Mouse (Mus musculus) heart, embryonic 15.5 days (tissue): Measurements from ENCODE around the gene Siah3. TPM values are rescaled to one million over a fixed set of nuclear protein-coding genes. Genes with fewer than 3 reads are reported as not detected.

Source experiments
- ATAC-seq: fragments of 200-750 bp; cut with Nextera tagmentation; replicated peaks from 2 replicates; pipeline ENCODE4 v1.8.0; 2017; ENCODE audit warnings: low read depth, moderate TSS enrichment; ENCODE audit not compliant: insufficient number of reproducible peaks, insufficient read depth, low FRiP score
- H3K27ac ChIP-seq: fragments of 300-500 bp; sonication (generic); 2 replicates; pipeline ENCODE4 v1.5.1; 2015; ENCODE audit warnings: mild to moderate bottlenecking, inconsistent platforms
- H3K27me3 ChIP-seq: fragments of 300-500 bp; sonication (generic); 2 replicates; pipeline ENCODE4 v1.6.1; 2015; ENCODE audit warnings: inconsistent platforms
- H3K36me3 ChIP-seq: fragments of 300-500 bp; sonication (generic); 2 replicates; pipeline ENCODE4 v1.6.1; 2015; ENCODE audit warnings: mild to moderate bottlenecking, inconsistent platforms
- H3K4me1 ChIP-seq: fragments of 300-500 bp; sonication (generic); replicated peaks from 2 replicates; pipeline ENCODE4 v1.6.1; 2015; ENCODE audit warnings: inconsistent platforms
- H3K4me2 ChIP-seq: fragments of 300-500 bp; sonication (generic); 2 replicates; pipeline ENCODE4 v1.6.1; 2015; ENCODE audit warnings: inconsistent platforms, mild to moderate bottlenecking, moderate library complexity
- H3K4me3 ChIP-seq: fragments of 300-500 bp; sonication (generic); 2 replicates; pipeline ENCODE4 v1.5.1; 2015; ENCODE audit warnings: mild to moderate bottlenecking, inconsistent platforms
- H3K9ac ChIP-seq: fragments of 300-500 bp; sonication (generic); 2 replicates; pipeline ENCODE4 v1.6.1; 2015; ENCODE audit warnings: mild to moderate bottlenecking, inconsistent platforms
- H3K9me3 ChIP-seq: fragments of 300-500 bp; sonication (generic); replicated peaks from 2 replicates; pipeline ENCODE4 v1.6.1; 2016; ENCODE audit warnings: inconsistent platforms
- WGBS: fragments of 180-500 bp; shearing (Covaris S2); methylation state at CpG from one replicate; pipeline ENCODE4 v1.1.7; 2015; ENCODE audit warnings: mixed read lengths; 5-methylcytosine and 5-hydroxymethylcytosine counted together
- polyA plus RNA-seq: library from polyadenylated mRNA; unstranded; fragments of >200 nt; fragmentation: Nextera tagmentation; extraction: Ambion mirVana; gene quantifications from 2 replicates; pipeline ENCODE4 v1.2.1, GENCODE M21; 2015

The Siah3 gene
- polyA plus RNA-seq, 1 experiment from 2014 or later, result 0.03 TPM

DNA sequence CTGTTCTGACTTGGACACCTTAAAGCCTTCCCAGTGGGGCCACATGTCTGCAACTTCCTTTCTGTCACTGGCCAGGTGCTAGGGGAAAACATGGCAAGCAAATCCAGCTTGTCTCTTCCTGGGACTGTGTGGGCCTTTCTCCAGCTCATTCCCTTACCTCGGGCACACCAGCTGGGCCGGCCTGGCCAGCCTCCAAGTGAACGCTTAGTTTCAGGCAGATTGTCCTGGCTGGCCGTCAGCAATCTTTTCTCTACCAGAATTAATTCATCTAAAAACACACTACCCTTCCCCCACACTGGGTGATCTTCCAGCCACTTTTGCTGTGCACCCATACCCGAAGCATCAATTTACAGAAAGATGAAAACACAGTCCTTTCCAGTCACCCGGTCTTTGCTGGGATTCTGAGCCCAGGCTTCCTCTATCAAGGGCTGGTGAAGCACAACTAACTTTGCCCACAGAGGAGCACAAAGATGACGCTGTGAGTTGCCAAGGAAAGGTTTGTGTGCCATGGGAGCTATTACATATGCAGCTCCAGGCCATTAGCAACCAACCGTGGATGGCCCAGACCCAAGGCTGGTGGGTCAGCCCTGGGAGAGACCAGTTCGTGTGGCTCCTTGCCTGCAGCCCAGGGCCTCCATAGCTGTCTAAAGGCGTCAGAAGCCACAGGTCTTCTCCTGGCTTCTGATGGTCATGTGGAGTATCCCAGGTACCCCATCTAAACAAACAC, 71.8 kb downstream of the Siah3 start:
- no peaks in the 10 kb centered on the region for H3K27me3 ChIP-seq
- no peaks in the 10 kb centered on the region for H3K9me3 ChIP-seq
- H3K4me1 ChIP-seq, result peaks cover 19% of the 10 kb centered on the region
- H3K36me3 ChIP-seq, result no peaks in the 10 kb centered on the region
- H3K4me3 ChIP-seq, result no peak overlapping the region
- H3K9ac ChIP-seq, result no peak overlapping the region
- WGBS, result 52% methylated on average over 10 of the region's 10 CpGs
- ATAC-seq, result no peak; the same call in 1 of the 2 replicates
- H3K4me2 ChIP-seq, result no peak overlapping the region
- H3K27ac ChIP-seq, result no peak overlapping the region

DNA sequence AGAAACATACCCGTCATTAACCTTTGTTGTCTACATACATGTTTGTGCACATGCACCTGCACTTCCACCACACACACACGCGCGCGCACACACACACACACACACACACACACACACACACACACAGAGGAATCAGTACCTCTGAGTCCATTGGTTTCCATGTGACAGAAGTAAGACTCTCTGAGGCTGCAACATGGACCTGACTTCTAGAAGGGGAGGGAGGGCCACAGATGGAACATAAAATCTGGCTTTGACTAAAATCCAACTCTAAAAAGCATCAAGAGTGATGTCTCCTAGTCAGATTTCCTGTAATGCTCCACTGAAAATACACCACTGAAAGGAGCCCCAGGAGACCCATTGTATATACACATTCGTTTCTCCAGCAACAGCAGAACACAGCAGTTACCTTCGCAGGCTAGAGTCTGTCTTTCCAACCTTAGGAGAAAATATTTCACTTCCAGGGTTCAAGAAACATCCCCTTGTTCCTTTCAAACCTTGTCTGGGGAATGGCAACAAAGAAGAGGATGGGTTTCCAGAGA, 75.1 kb downstream of the Siah3 start:
- no peak for ATAC-seq
- no peak overlapping the region for H3K4me2 ChIP-seq
- no peak overlapping the region for H3K9ac ChIP-seq
- no peaks in the 10 kb centered on the region for H3K27me3 ChIP-seq
- no peak overlapping the region for H3K27ac ChIP-seq
- H3K36me3 ChIP-seq, result no peaks in the 10 kb centered on the region
- H3K4me1 ChIP-seq, result peaks cover 19% of the 10 kb centered on the region
- H3K9me3 ChIP-seq, result no peaks in the 10 kb centered on the region
- WGBS, result 81% methylated on average over 7 of the region's 7 CpGs
- no peak overlapping the region for H3K4me3 ChIP-seq

DNA sequence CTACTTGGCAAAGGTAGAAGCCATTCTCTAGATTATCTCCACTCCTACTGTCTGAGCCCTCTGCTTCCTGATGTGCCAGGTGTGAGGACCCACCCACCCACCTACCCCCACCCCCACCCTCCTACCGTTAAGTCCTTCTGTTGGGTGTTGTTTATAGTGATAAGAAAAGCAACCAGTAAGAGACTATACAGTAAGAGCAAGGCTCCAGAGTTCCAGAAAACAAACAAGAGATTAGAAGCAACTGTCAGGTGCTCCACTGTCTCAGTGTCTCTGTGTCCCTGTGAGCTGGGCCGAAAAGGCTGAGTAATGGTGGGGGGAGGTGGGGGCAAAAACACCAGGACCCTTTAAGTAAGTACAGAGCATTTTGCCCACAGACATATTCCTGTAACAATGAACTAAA, 83.4 kb downstream of the Siah3 start:
- Histone ChIP-seq H3K4me2 (no peak overlapping the region), H3K36me3 (no peaks in the 10 kb centered on the region), H3K9me3 (no peaks in the 10 kb centered on the region), H3K27ac (no peak overlapping the region), H3K4me1 (no peaks in the 10 kb centered on the region), H3K9ac (no peak overlapping the region), H3K27me3 (no peaks in the 10 kb centered on the region), H3K4me3 (no peak overlapping the region)
- no peak for ATAC-seq
- 31% methylated on average over 2 of the region's 2 CpGs for WGBS

DNA sequence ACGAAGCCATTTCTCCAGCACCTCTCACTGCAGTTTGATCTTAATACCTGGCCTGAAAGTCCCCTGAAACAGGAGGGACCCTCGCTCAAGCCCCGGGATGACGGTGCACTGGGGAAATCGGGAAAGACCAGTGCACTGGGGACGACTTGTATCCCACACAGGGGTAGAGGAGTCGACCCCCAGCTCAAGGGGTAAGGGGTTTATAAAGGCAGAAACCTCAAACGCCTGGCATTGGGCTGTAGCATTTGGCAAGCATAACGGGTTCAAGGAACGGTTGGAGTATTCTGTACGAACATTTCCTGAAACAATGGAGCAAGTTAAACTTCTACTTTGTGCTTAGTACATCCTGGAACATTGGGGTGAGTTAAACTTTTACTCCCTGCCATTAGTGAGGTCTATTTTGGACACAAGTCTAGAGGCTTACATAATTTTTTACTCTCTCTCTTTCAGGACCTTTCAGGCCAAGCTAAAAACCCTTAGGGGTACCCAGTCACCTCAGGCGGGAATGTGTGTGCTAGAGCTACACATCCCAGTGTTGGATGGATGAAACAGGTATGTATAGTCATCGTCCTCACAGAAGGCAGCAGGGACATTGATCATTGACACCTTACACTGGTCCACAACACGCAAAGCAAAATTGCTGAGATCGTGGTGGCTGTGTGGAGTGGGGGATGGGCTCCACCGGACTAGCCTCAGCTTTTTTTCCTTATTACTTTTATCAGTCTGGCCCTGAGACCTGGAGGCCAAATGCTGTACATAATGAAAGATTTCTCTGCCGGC, 84.6 kb downstream of the Siah3 start:
- no peak overlapping the region for H3K4me2 ChIP-seq
- 64% methylated on average over 17 of the region's 17 CpGs for WGBS
- no peak overlapping the region for H3K9ac ChIP-seq
- H3K4me1 ChIP-seq, result no peaks in the 10 kb centered on the region
- H3K9me3 ChIP-seq, result no peaks in the 10 kb centered on the region
- H3K36me3 ChIP-seq, result no peaks in the 10 kb centered on the region
- H3K4me3 ChIP-seq, result no peak overlapping the region
- H3K27me3 ChIP-seq, result no peaks in the 10 kb centered on the region
- ATAC-seq, result no peak
- no peak overlapping the region for H3K27ac ChIP-seq

DNA sequence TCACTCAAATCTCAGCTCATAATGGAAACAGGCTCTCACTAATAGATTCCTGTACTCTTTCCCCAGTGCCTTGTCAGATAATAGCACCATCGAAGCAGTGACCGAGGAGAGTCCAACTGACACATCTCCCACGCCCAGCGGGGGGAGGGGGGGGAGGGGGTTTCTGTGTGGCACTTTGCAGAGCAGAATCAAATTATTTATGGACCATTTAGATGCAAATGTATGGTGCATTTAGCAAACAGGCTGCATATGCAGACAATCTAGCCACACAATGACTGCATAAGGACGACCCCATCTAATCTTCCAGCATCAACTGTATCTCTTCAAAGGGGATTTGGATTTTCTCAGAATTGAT, 85.2 kb downstream of the Siah3 start:
- H3K9me3 ChIP-seq, result no peaks in the 10 kb centered on the region
- H3K4me1 ChIP-seq, result no peaks in the 10 kb centered on the region
- no peak overlapping the region for H3K27ac ChIP-seq
- H3K9ac ChIP-seq, result no peak overlapping the region
- H3K4me2 ChIP-seq, result no peak overlapping the region
- WGBS, result 23% methylated on average over 5 of the region's 5 CpGs
- no peak for ATAC-seq
- H3K4me3 ChIP-seq, result no peak overlapping the region
- H3K36me3 ChIP-seq, result no peaks in the 10 kb centered on the region
- H3K27me3 ChIP-seq, result no peaks in the 10 kb centered on the region

DNA sequence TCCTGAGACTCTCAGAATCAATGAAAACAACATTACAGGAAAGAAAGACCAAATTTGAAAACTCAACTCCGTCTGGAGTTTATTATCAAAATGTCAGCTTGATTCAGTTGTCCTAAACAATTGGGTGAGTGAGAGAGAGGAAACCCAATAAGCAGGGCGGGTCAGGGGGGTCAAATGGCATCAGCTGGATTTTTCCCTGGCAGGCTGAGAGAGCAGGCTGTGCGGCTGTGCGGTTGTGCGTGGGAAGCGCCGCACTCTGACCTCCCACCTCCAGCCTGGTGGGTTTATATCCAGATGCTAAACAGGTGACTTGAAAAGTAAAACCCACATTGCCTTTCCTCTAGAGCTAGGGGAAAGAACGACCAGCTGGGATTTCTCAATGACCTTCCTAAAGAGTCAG, 85.9 kb downstream of the Siah3 start:
- no peak overlapping the region for H3K4me2 ChIP-seq
- no peak overlapping the region for H3K9ac ChIP-seq
- H3K4me3 ChIP-seq, result no peak overlapping the region
- no peak overlapping the region for H3K27ac ChIP-seq
- no peaks in the 10 kb centered on the region for H3K27me3 ChIP-seq
- ATAC-seq, result no peak
- H3K9me3 ChIP-seq, result no peaks in the 10 kb centered on the region
- no peaks in the 10 kb centered on the region for H3K4me1 ChIP-seq
- WGBS, result 37% methylated on average over 8 of the region's 8 CpGs
- no peaks in the 10 kb centered on the region for H3K36me3 ChIP-seq

DNA sequence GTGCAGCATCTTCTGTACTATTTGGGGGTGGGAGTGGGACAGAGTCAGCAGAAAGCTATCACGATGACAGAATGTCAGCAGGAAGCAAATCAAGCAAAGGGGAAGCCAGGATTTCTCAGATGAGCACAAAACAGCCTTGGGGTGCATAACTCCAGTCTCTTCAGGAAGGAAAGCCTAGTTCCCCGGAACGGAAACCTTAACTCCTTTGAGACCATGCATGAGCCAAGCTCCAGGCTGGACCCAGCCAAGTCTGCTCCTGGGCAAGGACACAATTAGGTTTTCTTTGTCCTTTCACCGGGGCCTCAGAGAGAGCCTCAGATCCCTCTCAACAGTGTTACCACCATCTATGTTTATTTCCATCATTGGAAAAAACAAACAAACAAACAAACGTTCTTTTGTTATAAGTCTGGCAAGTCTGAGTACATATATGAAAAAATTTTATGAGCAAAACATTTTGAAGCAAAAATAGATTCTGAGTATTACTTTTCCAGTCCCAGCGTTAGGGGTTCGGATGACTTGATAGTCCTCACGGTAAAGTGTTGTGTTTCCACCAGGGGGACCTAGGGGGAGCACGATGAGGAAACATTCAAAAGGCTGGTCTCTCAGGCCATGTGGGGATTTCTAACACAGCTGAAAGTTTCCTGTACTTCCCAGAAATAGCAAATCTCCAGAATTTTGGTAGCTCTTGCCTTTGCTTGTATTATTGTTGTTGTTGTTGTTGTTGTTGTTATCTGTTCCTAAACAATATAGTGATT, 106.0 kb downstream of the Siah3 start:
- ATAC-seq, result no peak; the same call in 1 of the 2 replicates
- WGBS, result 39% methylated on average over 9 of the region's 9 CpGs

DNA sequence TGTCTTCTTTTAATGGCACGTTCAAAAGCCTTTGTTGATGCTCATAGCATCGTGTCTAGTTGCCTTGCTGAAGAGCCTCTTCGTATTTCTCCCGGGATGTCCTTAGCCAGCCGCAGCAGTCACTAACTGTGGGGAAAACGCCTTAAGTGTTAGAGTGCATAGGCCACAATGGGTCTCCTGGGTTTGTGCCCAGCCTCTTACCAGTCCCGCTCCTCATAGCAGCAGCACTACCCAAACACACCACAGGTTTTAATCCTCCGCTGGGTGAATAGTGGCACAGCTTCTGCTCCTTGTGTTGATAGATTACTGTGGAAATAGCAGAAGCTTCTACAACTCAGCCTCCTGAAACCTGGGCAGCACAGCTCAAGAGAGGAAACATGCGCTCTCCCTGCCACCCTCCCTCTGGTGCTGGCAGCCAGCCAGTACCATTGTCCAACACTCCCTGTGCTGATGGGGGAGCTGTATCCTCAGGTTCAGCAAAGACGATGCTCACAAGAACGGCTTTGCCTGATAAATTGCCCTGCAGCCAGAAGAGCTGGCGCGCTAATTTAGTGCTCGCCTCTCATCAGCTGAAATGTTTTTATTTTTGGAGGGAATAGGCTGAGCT, 109.9 kb downstream of the Siah3 start:
- 48% methylated on average over 14 of the region's 14 CpGs for WGBS
- Histone ChIP-seq H3K27ac (no peak overlapping the region), H3K9ac (no peak overlapping the region), H3K4me2 (no peak overlapping the region), H3K4me3 (no peak overlapping the region), H3K4me1 (peaks cover 8% of the 10 kb centered on the region), H3K27me3 (no peaks in the 10 kb centered on the region), H3K36me3 (no peaks in the 10 kb centered on the region), H3K9me3 (no peaks in the 10 kb centered on the region)
- ATAC-seq, result peak; percentile 68; the same call in 1 of the 2 replicates

More for the DNA sequence above, 106.0 kb downstream of the Siah3 start:
- Histone ChIP-seq H3K4me3 (no peak overlapping the region), H3K9ac (no peak overlapping the region), H3K27ac (no peak overlapping the region), H3K36me3 (no peaks in the 10 kb centered on the region), H3K27me3 (no peaks in the 10 kb centered on the region), H3K4me2 (no peak overlapping the region), H3K4me1 (peaks cover 8% of the 10 kb centered on the region), H3K9me3 (no peaks in the 10 kb centered on the region)

DNA sequence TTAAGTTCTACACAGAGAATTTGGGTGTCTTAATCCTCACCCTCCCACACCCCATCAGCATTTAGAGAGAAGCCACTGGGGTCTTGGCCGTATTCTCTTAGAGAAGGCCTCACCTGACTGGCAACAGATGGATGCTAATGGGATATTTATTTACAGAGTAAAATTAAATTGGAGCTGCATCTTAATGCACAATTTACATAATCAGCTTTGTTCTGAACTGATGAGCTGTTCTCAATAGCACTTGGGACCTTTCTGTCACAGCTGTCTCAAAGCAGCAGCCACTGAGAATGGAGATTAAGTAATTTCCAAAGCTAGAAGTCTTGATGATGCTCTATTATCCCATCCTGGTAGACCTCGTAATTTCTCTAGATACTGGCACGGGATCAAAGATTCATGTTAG, 110.5 kb downstream of the Siah3 start:
- Histone ChIP-seq H3K27ac (no peak overlapping the region), H3K4me1 (peaks cover 8% of the 10 kb centered on the region), H3K4me3 (no peak overlapping the region), H3K9ac (no peak overlapping the region), H3K9me3 (no peaks in the 10 kb centered on the region), H3K27me3 (no peaks in the 10 kb centered on the region), H3K36me3 (no peaks in the 10 kb centered on the region), H3K4me2 (no peak overlapping the region)
- no peak for ATAC-seq
- WGBS, result 74% methylated on average over 3 of the region's 3 CpGs

DNA sequence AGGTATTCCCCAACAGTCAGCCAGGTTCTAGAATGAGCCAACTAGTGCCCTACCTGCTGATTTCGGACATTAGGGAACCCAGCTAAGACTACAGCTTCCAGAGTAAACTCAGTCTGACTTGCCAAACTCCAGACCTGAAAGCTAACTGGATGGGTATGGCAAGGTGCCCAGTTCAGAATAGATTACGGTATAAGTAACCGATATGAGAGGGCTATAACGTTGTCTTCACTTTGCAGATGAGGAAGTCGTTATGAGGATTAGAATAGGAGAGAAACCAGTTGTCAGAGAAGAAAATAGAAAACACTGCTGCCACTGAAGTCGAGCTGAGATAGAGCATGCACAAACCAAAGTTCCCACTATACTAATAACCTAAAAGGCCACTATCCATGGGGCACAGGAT, 123.2 kb downstream of the Siah3 start:
- H3K9me3 ChIP-seq, result no peaks in the 10 kb centered on the region
- H3K4me1 ChIP-seq, result no peaks in the 10 kb centered on the region
- no peak for ATAC-seq

More for the DNA sequence above, 123.2 kb downstream of the Siah3 start:
- no peak overlapping the region for H3K4me2 ChIP-seq
- no peak overlapping the region for H3K9ac ChIP-seq
- no peak overlapping the region for H3K4me3 ChIP-seq
- H3K27me3 ChIP-seq, result no peaks in the 10 kb centered on the region
- WGBS, result 50% methylated on average over 6 of the region's 6 CpGs
- H3K27ac ChIP-seq, result no peak overlapping the region
- no peaks in the 10 kb centered on the region for H3K36me3 ChIP-seq
